Mouse (Mus musculus) midbrain, postnatal 0 days (tissue): ENCODE results near the gene St8sia1. TPM values are rescaled to one million over a fixed set of nuclear protein-coding genes. Genes with fewer than 3 reads are reported as not detected.
A peak's percentile ranks its signal among the peaks of the same experiment; 100 is the strongest.
"Not testable (repeated sequence)": the region's sequence is repeated elsewhere in the genome, so short reads cannot be mapped to it uniquely, and the experiment has no call there.

Experiments
- ATAC-seq: fragments of 200-750 bp; cut with Nextera tagmentation; 2 replicates; pipeline ENCODE4 v1.8.0; 2017; ENCODE audit warnings: moderate number of reproducible peaks, mild to moderate bottlenecking, moderate TSS enrichment, moderate library complexity; ENCODE audit not compliant: low FRiP score
- DNase-seq: peaks from one replicate; pipeline ENCODE4 v3.0.0-alpha.2; 2015; ENCODE audit warnings: low spot score
- H3K27ac ChIP-seq: fragments of 300-500 bp; sonication (generic); 2 replicates; pipeline ENCODE4 v1.5.1; 2014; ENCODE audit warnings: low read depth, mild to moderate bottlenecking, low read length, mixed read lengths
- H3K27me3 ChIP-seq: fragments of 300-500 bp; sonication (generic); 2 replicates; pipeline ENCODE4 v1.6.1; 2014; ENCODE audit warnings: low read length, control low read depth, mixed read lengths; ENCODE audit not compliant: insufficient read depth
- H3K36me3 ChIP-seq: fragments of 300-500 bp; sonication (generic); 2 replicates; pipeline ENCODE4 v1.6.1; 2014; ENCODE audit warnings: low read length, control low read depth, mixed read lengths; ENCODE audit not compliant: insufficient read depth
- H3K4me1 ChIP-seq: fragments of 300-500 bp; sonication (generic); 2 replicates; pipeline ENCODE4 v1.6.1; 2014; ENCODE audit warnings: mild to moderate bottlenecking, control low read depth, antibody characterized with exemption, low read length, mixed read lengths; ENCODE audit not compliant: insufficient read depth
- H3K4me2 ChIP-seq: fragments of 300-500 bp; sonication (generic); 2 replicates; pipeline ENCODE4 v1.6.1; 2014; ENCODE audit warnings: low read depth, mild to moderate bottlenecking, low read length, mixed read lengths; ENCODE audit not compliant: poor library complexity, severe bottlenecking
- H3K4me3 ChIP-seq: fragments of 300-500 bp; sonication (generic); 2 replicates; pipeline ENCODE4 v1.5.1; 2014; ENCODE audit warnings: low read depth, mild to moderate bottlenecking, low read length, moderate library complexity
- H3K9ac ChIP-seq: fragments of 300-500 bp; sonication (generic); replicated peaks from 2 replicates; pipeline ENCODE4 v1.6.1; 2014; ENCODE audit warnings: mild to moderate bottlenecking, low read length, moderate library complexity, mixed read lengths; ENCODE audit not compliant: poor library complexity, severe bottlenecking
- H3K9me3 ChIP-seq: fragments of 300-500 bp; sonication (generic); 2 replicates; pipeline ENCODE4 v1.6.1; 2016; ENCODE audit warnings: low read length, control low read depth
- CTCF ChIP-seq: IDR thresholded peaks from 2 replicates; pipeline ENCODE4 v1.5.1; 2016; ENCODE audit warnings: antibody characterized with exemption, mild to moderate bottlenecking
- WGBS: fragments of 180-500 bp; shearing (Covaris S2); extraction: QIAGEN DNeasy Blood & Tissue Kit; methylation state at CpG from one replicate; pipeline ENCODE4 v1.1.7; 2014; 5-methylcytosine and 5-hydroxymethylcytosine counted together
- polyA plus RNA-seq: library from polyadenylated mRNA; unstranded; fragments of >200 nt; fragmentation: Nextera tagmentation; extraction: Ambion mirVana; gene quantifications from 2 replicates; pipeline ENCODE4 v1.2.1, GENCODE M21; 2015
- total RNA-seq: library from RNA; depleted of rRNA; stranded (reverse); fragments of >200 nt; gene quantifications from 2 replicates; pipeline ENCODE4 v1.2.3, GENCODE M21; 2014

The St8sia1 gene
- total and polyA plus RNA-seq, 2 experiments from 2014 or later = 4.5 to 17.7 TPM

DNA sequence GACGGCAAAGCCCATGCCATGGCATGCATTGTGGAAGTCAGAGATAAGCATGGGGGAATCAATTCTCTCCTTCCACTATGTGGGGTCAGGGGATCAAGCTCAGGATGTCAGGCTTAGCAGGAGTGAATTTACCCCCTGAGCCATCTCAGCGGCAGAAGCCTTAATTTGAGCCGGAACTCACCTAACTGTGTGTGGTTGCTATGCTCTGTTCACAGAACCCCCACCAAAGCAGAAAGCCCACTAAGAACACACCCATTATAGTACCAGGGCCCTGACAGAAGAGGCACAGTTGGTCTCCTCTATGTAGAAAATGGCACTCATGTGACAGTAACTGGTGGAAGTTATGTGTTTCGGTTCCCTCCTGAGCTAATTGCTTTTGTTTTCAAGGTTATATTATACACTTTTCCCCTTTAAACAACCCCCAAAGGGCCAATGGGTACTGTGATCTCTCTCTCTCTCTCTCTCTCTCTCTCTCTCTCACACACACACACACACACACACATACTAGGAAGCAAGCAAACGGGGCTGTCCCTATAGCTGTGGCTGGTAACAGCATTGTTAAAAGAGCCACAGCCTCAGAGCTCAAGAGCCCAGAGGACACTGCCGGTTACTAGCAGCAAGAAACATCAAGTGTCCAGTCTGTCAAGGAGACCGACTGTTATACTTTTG, 27.3 kb upstream of the St8sia1 start:
- H3K4me2 ChIP-seq = no peak overlapping the region
- H3K9me3 ChIP-seq = no peaks in the 10 kb centered on the region
- 40% methylated on average over 7 of the region's 7 CpGs for WGBS
- H3K27ac ChIP-seq = no peak overlapping the region
- H3K4me1 ChIP-seq = no peaks in the 10 kb centered on the region
- H3K36me3 ChIP-seq = no peaks in the 10 kb centered on the region
- no peak overlapping the region for H3K9ac ChIP-seq
- H3K4me3 ChIP-seq = no peak overlapping the region
- DNase-seq (no peak), ATAC-seq (peak; percentile 50; the same call in 1 of the 2 replicates)
- TF ChIP-seq CTCF = no peak
- H3K27me3 ChIP-seq = no peaks in the 10 kb centered on the region

DNA sequence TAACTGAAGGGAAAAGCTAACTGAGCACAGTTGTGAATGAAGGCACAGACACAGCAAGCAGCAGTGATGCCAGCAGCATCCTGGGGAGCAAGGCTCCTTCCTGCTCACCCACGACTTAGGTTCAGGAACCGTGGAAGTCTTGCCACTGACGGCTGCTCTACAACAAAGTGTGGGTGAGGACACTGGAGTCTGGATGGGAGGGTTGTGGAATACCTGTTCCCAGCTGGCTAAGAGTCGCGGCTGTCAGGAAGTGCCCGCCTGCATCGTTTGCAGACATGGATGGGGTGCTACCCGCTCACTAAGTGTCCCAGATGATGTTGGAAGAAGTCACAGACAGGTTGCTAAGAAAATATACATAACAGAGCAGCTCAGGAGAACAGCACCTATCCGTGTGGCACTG, 26.3 kb upstream of the St8sia1 start:
- H3K9ac ChIP-seq = no peak overlapping the region
- H3K27me3 ChIP-seq = no peaks in the 10 kb centered on the region
- no peaks in the 10 kb centered on the region for H3K4me1 ChIP-seq
- no peaks in the 10 kb centered on the region for H3K9me3 ChIP-seq
- no peak for ATAC-seq
- no peak overlapping the region for H3K27ac ChIP-seq
- 85% methylated on average over 9 of the region's 9 CpGs for WGBS
- H3K36me3 ChIP-seq = no peaks in the 10 kb centered on the region
- no peak for TF ChIP-seq CTCF
- DNase-seq = no peak
- no peak overlapping the region for H3K4me3 ChIP-seq
- H3K4me2 ChIP-seq = no peak overlapping the region

DNA sequence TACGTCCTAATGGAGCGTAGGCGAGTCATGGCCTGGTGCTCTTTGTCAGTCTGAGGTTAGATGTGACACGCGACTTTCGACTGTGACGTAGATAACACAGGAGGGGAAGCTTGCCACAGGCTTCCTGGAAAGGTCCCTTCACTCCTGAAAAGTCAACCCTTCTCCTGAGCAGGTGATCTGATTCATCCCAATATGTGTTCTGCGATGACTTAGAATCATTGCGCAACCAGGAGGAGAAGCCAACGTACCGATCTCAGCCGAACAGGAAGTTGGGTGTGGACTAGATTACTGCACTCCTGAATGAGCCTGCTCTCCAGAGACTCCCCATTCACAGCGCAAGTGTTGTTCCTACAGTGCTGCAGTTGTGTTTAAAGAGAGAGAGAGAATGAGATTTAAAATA, 25.2 kb upstream of the St8sia1 start:
- Histone ChIP-seq H3K4me2 (no peak overlapping the region), H3K27ac (no peak overlapping the region), H3K4me3 (no peak overlapping the region), H3K9me3 (no peaks in the 10 kb centered on the region), H3K9ac (no peak overlapping the region), H3K27me3 (no peaks in the 10 kb centered on the region), H3K4me1 (no peaks in the 10 kb centered on the region), H3K36me3 (no peaks in the 10 kb centered on the region)
- 93% methylated on average over 13 of the region's 13 CpGs for WGBS
- DNase-seq = no peak
- ATAC-seq = no peak
- TF ChIP-seq CTCF = no peak

DNA sequence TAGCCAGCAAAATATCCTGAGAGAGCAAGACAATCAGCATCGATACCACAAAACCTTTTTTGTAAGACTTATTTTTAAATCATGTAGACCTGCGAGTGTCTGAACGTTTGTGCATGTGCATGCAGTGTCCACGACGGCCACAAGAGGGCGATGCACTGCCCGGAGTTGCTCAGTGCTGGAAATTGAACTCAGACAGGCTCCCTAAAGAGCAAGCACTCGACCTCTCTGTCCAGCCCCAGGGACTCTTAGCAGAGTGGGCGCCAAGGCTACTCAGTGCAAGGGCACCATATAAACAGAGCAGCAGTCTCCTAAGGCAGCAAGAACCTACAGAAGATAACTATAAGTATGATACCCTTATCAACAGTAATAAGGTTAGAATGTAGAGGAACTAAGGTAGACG, 24.5 kb upstream of the St8sia1 start:
- ATAC-seq (no peak), DNase-seq (peak; percentile 47)
- no peak overlapping the region for H3K4me2 ChIP-seq
- no peak overlapping the region for H3K4me3 ChIP-seq
- no peaks in the 10 kb centered on the region for H3K27me3 ChIP-seq
- WGBS = 31% methylated on average over 10 of the region's 10 CpGs
- peak; percentile 88 for TF ChIP-seq CTCF
- H3K27ac ChIP-seq = no peak overlapping the region
- no peak overlapping the region for H3K9ac ChIP-seq
- H3K9me3 ChIP-seq = no peaks in the 10 kb centered on the region
- no peaks in the 10 kb centered on the region for H3K36me3 ChIP-seq
- H3K4me1 ChIP-seq = no peaks in the 10 kb centered on the region

DNA sequence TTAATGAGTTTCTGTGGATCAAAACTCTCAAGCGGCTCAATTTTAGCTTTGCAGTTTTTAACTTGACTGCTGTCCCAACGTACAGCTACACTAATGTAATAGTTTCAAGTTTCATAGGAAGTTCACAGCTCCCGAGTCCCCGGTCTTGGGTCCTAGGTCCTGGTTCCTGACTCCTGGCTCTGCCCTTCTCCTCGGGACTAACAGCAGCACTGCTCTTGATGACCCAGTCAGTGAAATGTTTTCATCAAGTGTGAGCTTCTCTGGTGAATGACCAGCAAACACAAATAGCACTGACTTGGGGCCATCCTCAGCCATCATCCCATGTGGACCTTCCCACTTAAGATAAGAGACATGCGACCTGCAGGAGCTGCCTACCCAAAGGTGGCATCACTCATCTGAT, 24.0 kb upstream of the St8sia1 start:
- Histone ChIP-seq H3K36me3 (no peaks in the 10 kb centered on the region), H3K9me3 (no peaks in the 10 kb centered on the region), H3K27ac (no peak overlapping the region), H3K4me2 (no peak overlapping the region), H3K4me1 (no peaks in the 10 kb centered on the region), H3K27me3 (no peaks in the 10 kb centered on the region), H3K4me3 (no peak overlapping the region), H3K9ac (no peak overlapping the region)
- WGBS = 81% methylated on average over 6 of the region's 6 CpGs
- ATAC-seq = no peak
- no peak for DNase-seq
- TF ChIP-seq CTCF = no peak

DNA sequence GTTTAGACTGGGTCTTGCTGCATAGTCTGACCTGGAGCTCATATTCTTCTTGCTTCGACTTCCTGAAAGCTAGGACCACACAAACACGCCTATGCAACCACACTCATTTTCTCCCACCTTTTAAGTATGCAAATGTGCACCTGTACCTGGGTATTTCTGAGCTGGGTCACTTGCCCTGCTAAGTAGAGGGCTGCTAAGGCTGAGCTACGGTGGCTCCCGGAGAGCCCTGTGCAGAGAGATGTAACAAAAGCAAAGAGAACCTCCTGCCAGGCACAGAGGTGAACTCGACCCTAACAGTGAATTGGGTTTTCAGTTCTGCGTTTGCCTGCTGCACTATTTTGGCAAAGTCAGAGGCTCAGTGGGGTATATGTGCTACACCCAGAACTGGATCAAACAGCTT, 23.4 kb upstream of the St8sia1 start:
- Histone ChIP-seq H3K9me3 (no peaks in the 10 kb centered on the region), H3K27ac (no peak overlapping the region), H3K4me2 (no peak overlapping the region), H3K4me3 (no peak overlapping the region), H3K9ac (no peak overlapping the region), H3K4me1 (no peaks in the 10 kb centered on the region), H3K27me3 (no peaks in the 10 kb centered on the region), H3K36me3 (no peaks in the 10 kb centered on the region)
- no peak for TF ChIP-seq CTCF
- 65% methylated on average over 6 of the region's 6 CpGs for whole genome bisulfite sequencing
- DNase-seq (no peak), ATAC-seq (no peak)

DNA sequence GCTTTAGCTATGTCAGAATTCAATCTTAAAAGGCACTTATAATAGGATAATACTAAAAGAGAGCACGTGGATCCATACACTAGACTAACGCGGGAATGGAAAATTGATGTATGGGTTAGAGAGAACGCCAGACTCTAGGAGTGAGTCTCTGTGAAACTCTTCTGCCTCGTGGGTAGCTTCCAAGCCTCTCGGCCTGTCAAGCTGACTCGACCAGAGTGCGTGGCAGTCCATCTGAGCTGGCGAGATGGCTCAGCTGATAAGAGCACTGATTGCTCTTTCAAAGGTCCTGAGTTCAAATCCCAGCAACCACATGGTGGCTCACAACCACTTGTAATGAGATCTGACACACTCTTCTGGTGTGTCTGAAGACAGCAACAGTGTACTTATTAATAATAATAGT, 22.5 kb upstream of the St8sia1 start:
- not testable (repeated sequence) for H3K27ac ChIP-seq, H3K36me3 ChIP-seq, ATAC-seq, H3K9ac ChIP-seq, H3K4me3 ChIP-seq, H3K27me3 ChIP-seq, H3K4me1 ChIP-seq, H3K9me3 ChIP-seq, H3K4me2 ChIP-seq, DNase-seq
- WGBS = 93% methylated on average over 9 of the region's 9 CpGs

DNA sequence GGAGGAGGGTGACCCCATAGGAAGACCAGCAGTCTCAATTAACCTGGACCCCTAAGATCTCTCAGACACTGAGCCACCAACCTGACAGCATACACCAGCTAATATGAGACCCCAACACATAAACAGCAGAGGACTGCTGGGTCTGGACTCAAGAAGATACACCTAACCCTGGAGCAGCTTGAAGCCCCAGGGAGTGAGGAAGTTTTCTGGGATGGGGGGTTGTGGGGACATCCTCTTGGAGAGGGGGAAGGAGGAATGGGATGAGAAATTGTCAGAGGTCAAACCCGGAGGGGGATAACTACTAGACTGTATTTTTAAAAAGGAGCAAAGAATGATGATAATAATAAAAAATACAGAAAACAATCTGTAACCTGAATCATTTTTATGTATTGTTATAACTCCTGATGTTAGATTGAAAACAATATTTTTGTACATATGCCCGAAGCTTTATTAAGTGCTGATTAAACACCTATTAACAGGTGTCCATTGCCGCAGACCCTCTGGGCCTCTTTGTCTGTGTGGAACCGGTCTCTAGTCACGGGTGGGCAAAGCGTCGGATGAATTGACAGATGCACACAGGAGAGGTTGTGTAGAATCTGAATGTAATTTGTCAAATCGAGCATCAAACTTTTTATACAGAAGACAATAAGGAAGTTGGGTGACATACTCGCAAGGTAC, 21.4 kb upstream of the St8sia1 start:
- H3K4me2 ChIP-seq, H3K4me3 ChIP-seq, H3K36me3 ChIP-seq, H3K27ac ChIP-seq, H3K27me3 ChIP-seq, DNase-seq, H3K9me3 ChIP-seq, H3K9ac ChIP-seq, H3K4me1 ChIP-seq, ATAC-seq: not testable (repeated sequence)
- WGBS = 90% methylated on average over 9 of the region's 9 CpGs
